In the genomic region with DNA sequence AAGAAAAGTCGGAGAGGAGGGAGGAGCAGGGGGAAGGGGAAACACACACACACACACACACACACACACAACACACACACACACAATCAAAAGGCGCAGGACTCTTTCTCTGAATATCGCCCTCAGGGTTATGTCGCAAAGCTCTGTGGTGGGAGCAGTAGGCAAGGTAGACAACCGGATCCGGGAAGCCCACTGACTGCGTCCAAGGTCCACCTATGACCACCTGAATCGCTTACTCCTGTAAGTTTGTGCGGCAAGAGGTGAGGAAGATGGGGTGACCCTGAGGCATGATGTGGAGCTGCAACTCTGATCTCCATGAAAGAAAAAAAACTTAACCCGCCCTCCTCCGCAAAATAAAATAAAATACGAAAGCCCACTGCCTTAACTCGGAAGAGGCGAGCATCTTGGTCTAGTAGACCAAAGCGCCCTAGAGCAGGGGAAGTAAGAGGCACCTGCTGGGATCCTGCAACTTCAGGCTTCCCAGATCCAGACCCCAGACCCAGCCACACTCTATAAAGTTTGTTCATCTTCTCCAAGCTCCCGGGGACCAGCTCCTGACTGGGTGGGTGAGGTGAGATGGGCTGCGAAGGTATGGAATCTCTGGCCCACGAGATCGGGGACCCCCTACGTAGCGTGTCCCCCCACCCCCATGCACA, we compare ENCODE assay signal across 9 mouse cellular contexts. TPM values are rescaled to one million over a fixed set of nuclear protein-coding genes. Genes with fewer than 3 reads are reported as not detected.
DNase-seq lines count a peak whose midpoint lies in the region; ATAC-seq and TF ChIP-seq lines count a peak whose summit lies in the region.
"Had no signal": no experiment of that assay in that cellular context is flagged by ENCODE, and none has a peak within 500 bp of the region (broad histone marks: within the 10 kb centered on the region; RNA-seq: fewer than 3 reads in every experiment).

No protein-coding gene starts in this region.

- WGBS in heart, adult 2 months: 3% methylated on average over 21 of the region's 21 CpGs
- under 1% methylated on average over 21 of the region's 21 CpGs for WGBS in hindbrain, embryonic 13.5 days
- WGBS in midbrain, embryonic 10.5 days: 2% methylated on average over 21 of the region's 21 CpGs

- H3K9me3 ChIP-seq in hindbrain, embryonic 13.5 days: no peaks in the 10 kb centered on the region
- no peaks in the 10 kb centered on the region for H3K9me3 ChIP-seq in midbrain, embryonic 10.5 days (replicated peaks)

- TF ChIP-seq CTCF in heart, adult 2 months (IDR thresholded peaks at IDR 0.05): no peak

- H3K9ac ChIP-seq in heart, adult 2 months (ENCODE audit: low read depth, low read length): no peak overlapping the region; the same call in 1 of the 2 replicates
- peak overlapping the region; percentile 97 for H3K9ac ChIP-seq in hindbrain, embryonic 13.5 days

- no peak for TF ChIP-seq EP300 in heart, adult 2 months (IDR thresholded peaks at IDR 0.05; ENCODE audit: insufficient read depth, low read depth, low read length)

- peak overlapping the region; percentile 57 for H3K4me3 ChIP-seq in heart, adult 2 months
- peak overlapping the region; percentile 83 for H3K4me3 ChIP-seq in hindbrain, embryonic 13.5 days
- peak overlapping the region; percentile 92 for H3K4me3 ChIP-seq in midbrain, embryonic 10.5 days

- H3K27ac ChIP-seq in heart, adult 2 months: no peak overlapping the region
- H3K27ac ChIP-seq in hindbrain, embryonic 13.5 days: peak overlapping the region; percentile 97
- peak overlapping the region; percentile 100 for H3K27ac ChIP-seq in midbrain, embryonic 10.5 days (replicated peaks)

- no peak for ATAC-seq in hindbrain, embryonic 13.5 days (ENCODE audit: low FRiP score)

- no peaks in the 10 kb centered on the region for H3K4me1 ChIP-seq in heart, adult 2 months (ENCODE audit: control insufficient read depth, insufficient read depth, low read length)
- peaks cover 45% of the 10 kb centered on the region for H3K4me1 ChIP-seq in hindbrain, embryonic 13.5 days (replicated peaks)
- H3K4me1 ChIP-seq in midbrain, embryonic 10.5 days: peaks cover 58% of the 10 kb centered on the region

- no peaks in the 10 kb centered on the region for H3K79me2 ChIP-seq in heart, adult 2 months (replicated peaks; ENCODE audit: control insufficient read depth, insufficient read depth, low read length)

- H3K4me2 ChIP-seq in hindbrain, embryonic 13.5 days: peak overlapping the region; percentile 72

- TF ChIP-seq POLR2A in heart, adult 2 months (IDR thresholded peaks at IDR 0.05; ENCODE audit: insufficient read depth, low read depth, low read length): no peak

- no peaks in the 10 kb centered on the region; the same call in 1 of the 2 replicates for H3K27me3 ChIP-seq in heart, adult 2 months (ENCODE audit: control insufficient read depth, insufficient read depth, low read length)
- H3K27me3 ChIP-seq in hindbrain, embryonic 13.5 days: no peaks in the 10 kb centered on the region
- peaks cover 21% of the 10 kb centered on the region for H3K27me3 ChIP-seq in midbrain, embryonic 10.5 days (ENCODE audit: low read depth, poor library complexity, severe bottlenecking)

- H3K36me3 ChIP-seq in heart, adult 2 months (ENCODE audit: control insufficient read depth, insufficient read depth, low read length): no peaks in the 10 kb centered on the region
- H3K36me3 ChIP-seq in hindbrain, embryonic 13.5 days: no peaks in the 10 kb centered on the region
- peaks cover 18% of the 10 kb centered on the region for H3K36me3 ChIP-seq in midbrain, embryonic 10.5 days

- intact Hi-C loops in heart, adult 2 months (cut with DNase I): loop anchor here (5.0 kb wide), 2 partner anchors 345 to 495 kb away; no protein-coding TSS in a partner anchor
- intact Hi-C loops in heart, postnatal 25 days (cut with DNase I): loop anchor here (5.0 kb wide), 1 partner anchor 345 kb away; no protein-coding TSS in a partner anchor

- DNase-seq in heart, adult 2 months: peak in 1 of 2 experiments; percentile 17
- DNase-seq in heart, postnatal 25 days (ENCODE audit: low spot score): no peak
- DNase-seq in embryo, embryonic 11 days: peak; percentile 29
- DNase-seq in midbrain, embryonic 10.5 days (ENCODE audit: low spot score): peak; percentile 22
- DNase-seq in ovary, adult 18-20 months (ENCODE audit: low spot score): no peak
- DNase-seq in layer of hippocampus, postnatal 14 days (ENCODE audit: low spot score in 2 of 2): no peak
- no peak for DNase-seq in frontal cortex, adult 2 months (ENCODE audit: extremely low spot score in 1 of 2, low spot score in 1 of 2)

RNA-seq across cellular contexts. Expression of gene Tox3, which starts 1.1 kb away (rescaled TPM):
- total RNA-seq in heart, adult 2 months (2021): 1 to 10 TPM; 2.9 to 3.5 TPM
- 3.0 and 3.8 TPM in 2 replicates for polyA plus RNA-seq in heart, adult 2 months (2012; rRNA removed)
- 1 to 10 TPM; 4.5 to 5.7 TPM for total RNA-seq in heart, postnatal 25 days (2021)
- 20.1 and 23.6 TPM in 2 replicates for polyA plus RNA-seq in hindbrain, embryonic 13.5 days (2015; fragmentation: Nextera tagmentation; extraction: Ambion mirVana)
- 14.8 and 19.1 TPM in 2 replicates for polyA plus RNA-seq in midbrain, embryonic 10.5 days (2016; fragmentation: Nextera tagmentation; extraction: Ambion mirVana)
- 10 to 100 TPM in 1 of 2 experiments, 1 to 10 TPM in 1; 9.0 to 10.1 TPM for total RNA-seq in layer of hippocampus, postnatal 14 days (2021)
- 13.0 and 20.5 TPM in 2 replicates for polyA plus RNA-seq in frontal cortex, adult 2 months (2012; rRNA removed)
- polyA plus RNA-seq: C2C12 had no signal

Comparison
In these comparisons a context has a peak if more than half of its experiments do, and no peak if none do; other contexts are left out.
1. DNase-seq: peak in embryo, embryonic 11 days (single experiment) and midbrain, embryonic 10.5 days (single experiment); none in heart, postnatal 25 days (single experiment), ovary, adult 18-20 months (single experiment), layer of hippocampus, postnatal 14 days (0 of 2) and frontal cortex, adult 2 months (0 of 2).
2. Peak in every context shown above with its lines, with median percentiles within 50 percentile points of each other: H3K4me3 ChIP-seq.